Comparison of ENCODE assay signal across 9 mouse cellular contexts in genomic region chr2:158256894-158257293, GRCm38 (mm10). TPM values are rescaled to one million over a fixed set of nuclear protein-coding genes. Genes with fewer than 3 reads are reported as not detected.
DNase-seq lines count a peak whose midpoint lies in the region; ATAC-seq and TF ChIP-seq lines count a peak whose summit lies in the region.
"Had no signal": no experiment of that assay in that cellular context is flagged by ENCODE, and none has a peak within 500 bp of the region (broad histone marks: within the 10 kb centered on the region; RNA-seq: fewer than 3 reads in every experiment).

No protein-coding gene starts in this region.

- peak; percentile 72; the same call in 1 of the 2 replicates for ATAC-seq in stomach, embryonic 14.5 days (ENCODE audit: insufficient number of reproducible peaks, insufficient read depth, low FRiP score, low read depth)

- no peak overlapping the region; the same call in 1 of the 2 replicates for H3K27ac ChIP-seq in heart, adult 2 months
- H3K27ac ChIP-seq in heart, embryonic 10.5 days = no peak overlapping the region
- no peak overlapping the region; the same call in 1 of the 2 replicates for H3K27ac ChIP-seq in stomach, embryonic 14.5 days (ENCODE audit: low read length)
- H3K27ac ChIP-seq in thymus, adult 2 months (ENCODE audit: control insufficient read depth, insufficient read depth, low read length) = no peak overlapping the region

- no peak overlapping the region for H3K9ac ChIP-seq in heart, adult 2 months (ENCODE audit: low read depth, low read length)
- 0 out of 2 replicates have a peak overlapping the region, but pooled peaks have one; percentile 4 for H3K9ac ChIP-seq in stomach, embryonic 14.5 days (replicated peaks; ENCODE audit: low read depth, low read length)

- 0 out of 2 replicates have a peak overlapping the region, but pooled peaks have one; percentile 0 for H3K4me2 ChIP-seq in stomach, embryonic 14.5 days (replicated peaks; ENCODE audit: low read depth, low read length)

- no peak for TF ChIP-seq EP300 in heart, adult 2 months (IDR thresholded peaks at IDR 0.05; ENCODE audit: insufficient read depth, low read depth, low read length)

- no peak for TF ChIP-seq POLR2A in heart, adult 2 months (IDR thresholded peaks at IDR 0.05; ENCODE audit: insufficient read depth, low read depth, low read length)
- no peak for TF ChIP-seq POLR2A in thymus, adult 2 months (IDR thresholded peaks at IDR 0.05; ENCODE audit: control insufficient read depth, extremely low read depth, insufficient read depth, low read length, poor library complexity)

- no peaks in the 10 kb centered on the region for H3K27me3 ChIP-seq in heart, adult 2 months (ENCODE audit: control insufficient read depth, insufficient read depth, low read length)
- peaks cover 30% of the 10 kb centered on the region for H3K27me3 ChIP-seq in heart, embryonic 10.5 days (ENCODE audit: insufficient read depth, poor library complexity, severe bottlenecking)
- no peaks in the 10 kb centered on the region for H3K27me3 ChIP-seq in stomach, embryonic 14.5 days (ENCODE audit: control insufficient read depth, insufficient read depth, low read length)
- H3K27me3 ChIP-seq in thymus, adult 2 months (ENCODE audit: control insufficient read depth, insufficient read depth, low read length) = no peaks in the 10 kb centered on the region

- H3K79me2 ChIP-seq in heart, adult 2 months (replicated peaks; ENCODE audit: control insufficient read depth, insufficient read depth, low read length) = no peaks in the 10 kb centered on the region

- no peak overlapping the region for H3K4me3 ChIP-seq in heart, adult 2 months
- H3K4me3 ChIP-seq in heart, embryonic 10.5 days = no peak overlapping the region
- no peak overlapping the region for H3K4me3 ChIP-seq in stomach, embryonic 14.5 days (ENCODE audit: low read depth, low read length)
- H3K4me3 ChIP-seq in thymus, adult 2 months (ENCODE audit: control insufficient read depth, insufficient read depth, low read length) = no peak overlapping the region

- DNase-seq in heart, adult 2 months = peak; percentile 50 to 66
- DNase-seq in heart, embryonic 10.5 days (ENCODE audit: low spot score) = no peak
- peak; percentile 15 for DNase-seq in ovary, adult 18-20 months (ENCODE audit: low spot score)
- DNase-seq in ovary, postnatal 14 days (ENCODE audit: low spot score) = no peak
- DNase-seq in gastrocnemius, postnatal 14 days = peak; percentile 48
- no peak for DNase-seq in thymus, postnatal 4 days
- no peak for DNase-seq in thymus, adult 2 months

- TF ChIP-seq CTCF in heart, adult 2 months (IDR thresholded peaks at IDR 0.05) = no peak
- TF ChIP-seq CTCF in thymus, adult 2 months (IDR thresholded peaks at IDR 0.05; ENCODE audit: borderline replicate concordance, control insufficient read depth, extremely low read depth, insufficient read depth, low read length, poor library complexity) = no peak

- intact Hi-C loops in heart, adult 2 months (cut with DNase I) = no loop called here
- intact Hi-C loops in gastrocnemius, postnatal 14 days (cut with DNase I; ENCODE audit: low total_unique reads) = no loop called here

- WGBS in heart, adult 2 months = 17% methylated on average over 5 of the region's 5 CpGs
- 13% methylated on average over 5 of the region's 5 CpGs for WGBS in heart, embryonic 10.5 days
- WGBS in stomach, embryonic 14.5 days = 9% methylated on average over 5 of the region's 5 CpGs
- WGBS in thymus, adult 2 months = 62% methylated on average over 5 of the region's 5 CpGs

- 0 out of 2 replicates have a peak, but pooled peaks cover 1% of the 10 kb centered on the region for H3K4me1 ChIP-seq in heart, adult 2 months (ENCODE audit: control insufficient read depth, insufficient read depth, low read length)
- peaks cover 39% of the 10 kb centered on the region for H3K4me1 ChIP-seq in heart, embryonic 10.5 days
- H3K4me1 ChIP-seq in stomach, embryonic 14.5 days (ENCODE audit: control insufficient read depth, insufficient read depth, low read length) = peaks cover 18% of the 10 kb centered on the region; the same call in 1 of the 2 replicates
- H3K4me1 ChIP-seq in thymus, adult 2 months (replicated peaks; ENCODE audit: control insufficient read depth, insufficient read depth, low read length) = peaks cover 4% of the 10 kb centered on the region; the same call in 1 of the 2 replicates

- H3K36me3 ChIP-seq in heart, adult 2 months (ENCODE audit: control insufficient read depth, insufficient read depth, low read length) = no peaks in the 10 kb centered on the region
- H3K36me3 ChIP-seq in heart, embryonic 10.5 days = no peaks in the 10 kb centered on the region
- H3K36me3 ChIP-seq in stomach, embryonic 14.5 days (ENCODE audit: control insufficient read depth, insufficient read depth, low read length) = no peaks in the 10 kb centered on the region
- H3K36me3 ChIP-seq in thymus, adult 2 months (ENCODE audit: control insufficient read depth, insufficient read depth, low read length) = no peaks in the 10 kb centered on the region

- no peaks in the 10 kb centered on the region for H3K9me3 ChIP-seq in heart, embryonic 10.5 days
- H3K9me3 ChIP-seq in stomach, embryonic 14.5 days (ENCODE audit: control insufficient read depth, low read depth, low read length) = no peaks in the 10 kb centered on the region

RNA-seq across cellular contexts. Expression of gene Bpi, which starts 1.0 kb away (rescaled TPM):
- under 1 TPM in 1 of 2 experiments, not detected in 1; 0.13 TPM for total RNA-seq in heart, adult 2 months (2021)
- not detected in 2 replicates for polyA plus RNA-seq in heart, adult 2 months (2012; rRNA removed)
- not detected in 2 replicates for polyA plus RNA-seq in heart, embryonic 10.5 days (2016; fragmentation: Nextera tagmentation; extraction: Ambion mirVana)
- total RNA-seq in gastrocnemius, postnatal 14 days (2021) = not detected
- not detected in 2 replicates for polyA plus RNA-seq in stomach, embryonic 14.5 days (2014; fragmentation: Nextera tagmentation; extraction: Ambion mirVana)
- 0.06 and 0.32 TPM in 2 replicates for polyA plus RNA-seq in thymus, adult 2 months (2012; rRNA removed)
- total RNA-seq: layer of hippocampus, adult 18-20 months had no signal

RNA-seq across cellular contexts. Expression of gene D630003M21Rik, which starts 27.9 kb away (rescaled TPM):
- total RNA-seq in heart, adult 2 months (2021) = 1 to 10 TPM; 4.6 to 6.7 TPM
- 6.6 and 9.7 TPM in 2 replicates for polyA plus RNA-seq in heart, adult 2 months (2012; rRNA removed)
- 0.73 and 0.91 TPM in 2 replicates for polyA plus RNA-seq in heart, embryonic 10.5 days (2016; fragmentation: Nextera tagmentation; extraction: Ambion mirVana)
- 1 to 10 TPM; 3.3 to 4.2 TPM for total RNA-seq in gastrocnemius, postnatal 14 days (2021)
- 2.3 and 2.6 TPM in 2 replicates for polyA plus RNA-seq in stomach, embryonic 14.5 days (2014; fragmentation: Nextera tagmentation; extraction: Ambion mirVana)
- polyA plus RNA-seq in thymus, adult 2 months (2012; rRNA removed) = 2.2 and 3.1 TPM in 2 replicates

RNA-seq across cellular contexts. Expression of gene Lbp, which starts 49.4 kb away (rescaled TPM):
- total RNA-seq in heart, adult 2 months (2021) = 1 to 10 TPM; 5.0 to 6.4 TPM
- 22.4 and 27.1 TPM in 2 replicates for polyA plus RNA-seq in heart, adult 2 months (2012; rRNA removed)
- polyA plus RNA-seq in heart, embryonic 10.5 days (2016; fragmentation: Nextera tagmentation; extraction: Ambion mirVana) = 5.4 and 5.5 TPM in 2 replicates
- total RNA-seq in gastrocnemius, postnatal 14 days (2021) = 10 to 100 TPM in 1 of 2 experiments, 1 to 10 TPM in 1; 7.8 to 12.7 TPM
- polyA plus RNA-seq in stomach, embryonic 14.5 days (2014; fragmentation: Nextera tagmentation; extraction: Ambion mirVana) = 3.5 and 5.3 TPM in 2 replicates
- 6.2 and 12.1 TPM in 2 replicates for polyA plus RNA-seq in thymus, adult 2 months (2012; rRNA removed)

Comparison
In these comparisons a context has a peak if more than half of its experiments do, and no peak if none do; other contexts are left out.
1. DNase-seq: peak in heart, adult 2 months (2 of 2), ovary, adult 18-20 months (single experiment) and gastrocnemius, postnatal 14 days (single experiment); none in heart, embryonic 10.5 days (single experiment), ovary, postnatal 14 days (single experiment), thymus, postnatal 4 days (single experiment) and thymus, adult 2 months (single experiment).